Mouse (Mus musculus) heart, adult 8-10 months (tissue): ENCODE measurements around the gene Zfp800. TPM values are rescaled to one million over a fixed set of nuclear protein-coding genes. Genes with fewer than 3 reads are reported as not detected.
A peak's percentile ranks its signal among the peaks of the same experiment; 100 is the strongest.

Experiments
- DNase-seq: peaks from one replicate; pipeline ENCODE4 v3.0.0; 2022; ENCODE audit warnings: low spot score
- total RNA-seq, 4 experiments: library from RNA; stranded (reverse); gene quantifications; 2 replicates each; pipeline ENCODE4 v1.2.4; 2022

Gene Zfp800
- total RNA-seq, 4 experiments from 2014 or later, result 7.7 to 11.9 (median 8.3) TPM

DNA sequence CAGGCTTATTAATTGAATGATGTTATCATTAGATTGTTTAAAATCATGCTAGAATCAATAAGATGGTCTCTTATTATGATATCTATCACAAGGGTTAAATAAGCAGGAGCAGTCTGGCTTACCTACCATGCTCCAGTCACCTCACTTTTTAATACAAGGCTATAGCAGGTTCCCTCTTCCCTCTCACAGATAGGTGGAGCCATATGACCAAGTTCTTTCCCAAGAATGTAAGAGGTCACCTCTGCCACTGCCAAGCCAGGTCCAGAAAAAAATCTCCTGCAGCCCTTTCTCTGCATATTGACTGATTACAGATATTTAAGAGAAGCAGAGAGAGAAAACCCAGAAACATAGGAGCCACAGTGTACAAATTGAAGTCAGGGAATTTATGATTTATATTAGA lies 88.1 kb downstream of the Zfp800 start:
- peak; percentile 9 for DNase-seq

DNA sequence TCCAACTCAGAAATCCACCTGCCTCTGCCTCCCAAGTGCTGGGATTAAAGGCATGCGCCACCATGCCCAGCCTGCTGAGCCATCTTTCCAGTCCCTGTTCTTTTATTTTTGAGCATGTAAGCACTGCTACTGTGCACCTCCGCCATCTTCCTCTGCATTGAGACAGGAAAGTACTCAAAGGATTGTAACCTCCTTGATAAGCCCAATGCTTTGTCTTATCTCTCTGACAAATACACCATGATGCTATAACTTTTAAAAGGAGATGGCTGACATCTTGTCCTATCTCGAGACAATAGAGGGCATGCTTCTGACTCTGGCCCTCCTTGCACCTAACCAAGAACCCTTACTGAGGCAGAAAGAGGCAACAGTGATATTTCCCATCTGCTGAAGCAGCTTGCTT lies 88.9 kb downstream of the Zfp800 start:
- no peak for DNase-seq

DNA sequence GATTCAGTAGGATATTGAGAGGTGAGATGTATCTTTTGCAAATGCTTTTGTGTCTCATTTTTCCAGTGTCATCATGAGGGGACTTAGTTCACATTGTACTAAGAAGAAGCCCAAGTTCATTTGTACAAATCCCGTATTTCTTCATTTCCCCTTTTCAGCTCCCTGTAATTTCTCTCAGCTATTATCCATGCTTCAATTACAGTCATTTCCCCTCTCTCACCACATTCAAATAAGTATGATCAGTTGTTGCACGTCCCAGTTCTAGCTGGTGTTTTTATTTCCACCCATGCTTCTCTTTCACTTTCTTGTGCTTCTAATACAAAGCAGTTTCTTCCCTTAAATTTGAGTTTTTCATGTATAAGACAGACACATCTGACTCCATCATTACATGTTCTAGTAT lies 91.1 kb downstream of the Zfp800 start:
- no peak for DNase-seq

- no peak for DNase-seq
These were observed 101.5 kb downstream of the Zfp800 start for GRCm38 (mm10) chr6:28296306-28296705.

DNA sequence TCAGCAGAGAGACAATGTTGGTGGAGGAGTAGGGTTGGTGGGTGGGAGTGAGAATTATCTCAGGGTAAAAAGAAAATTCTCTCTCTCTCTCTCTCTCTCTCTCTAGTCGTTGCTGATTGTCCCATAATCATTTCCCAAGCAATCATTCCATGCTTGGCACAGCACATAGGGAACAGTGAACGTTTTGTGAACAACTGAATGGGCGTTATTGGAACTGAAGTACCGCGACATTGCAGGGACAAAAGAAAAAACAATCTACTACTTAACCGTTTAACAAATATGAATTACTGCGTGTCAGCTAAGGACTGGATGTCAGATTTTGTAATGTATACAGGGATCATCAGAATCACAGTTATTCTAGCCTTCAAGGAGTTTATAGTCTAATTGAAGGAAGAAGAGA lies 102.2 kb downstream of the Zfp800 start:
- DNase-seq, result no peak

DNA sequence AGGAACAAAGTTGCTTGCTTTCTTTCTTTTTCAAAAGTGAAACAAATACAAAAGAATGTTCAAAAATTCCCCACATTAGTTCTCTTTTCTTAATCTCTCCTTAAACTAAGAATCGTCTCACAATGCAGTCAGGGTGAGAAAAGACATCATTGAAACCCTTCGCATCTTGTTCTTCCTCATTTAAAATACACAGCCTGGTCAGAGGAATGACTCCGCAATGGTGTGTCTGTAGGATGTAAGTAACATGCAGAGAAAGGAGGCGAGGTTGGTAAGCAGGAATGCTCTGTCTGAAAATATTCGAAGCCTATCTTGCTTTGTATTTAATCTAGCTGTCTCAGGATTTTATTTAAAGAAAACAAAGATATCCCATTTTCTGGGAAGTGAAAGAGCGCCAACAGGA lies 105.0 kb downstream of the Zfp800 start:
- no peak for DNase-seq

DNA sequence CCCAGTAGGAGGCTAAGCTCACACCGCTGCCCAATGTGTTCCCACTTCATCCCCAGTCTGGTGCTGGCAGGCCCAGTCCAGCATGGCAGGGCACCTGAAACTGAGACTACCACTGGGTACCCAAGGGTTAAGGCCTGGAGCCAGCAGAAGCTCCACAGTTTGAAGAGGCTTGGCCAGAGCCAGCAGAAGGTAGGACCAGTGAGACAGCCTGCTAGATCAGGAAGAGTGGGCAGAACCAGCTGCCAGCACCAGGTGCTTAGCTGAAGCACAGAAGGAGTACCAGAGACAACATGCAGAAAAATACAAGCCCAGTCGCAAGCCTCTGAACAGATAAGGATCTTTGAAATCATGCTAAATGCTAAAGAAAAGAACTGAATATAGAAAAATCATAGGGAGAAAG lies 117.9 kb downstream of the Zfp800 start:
- no peak for DNase-seq

DNA sequence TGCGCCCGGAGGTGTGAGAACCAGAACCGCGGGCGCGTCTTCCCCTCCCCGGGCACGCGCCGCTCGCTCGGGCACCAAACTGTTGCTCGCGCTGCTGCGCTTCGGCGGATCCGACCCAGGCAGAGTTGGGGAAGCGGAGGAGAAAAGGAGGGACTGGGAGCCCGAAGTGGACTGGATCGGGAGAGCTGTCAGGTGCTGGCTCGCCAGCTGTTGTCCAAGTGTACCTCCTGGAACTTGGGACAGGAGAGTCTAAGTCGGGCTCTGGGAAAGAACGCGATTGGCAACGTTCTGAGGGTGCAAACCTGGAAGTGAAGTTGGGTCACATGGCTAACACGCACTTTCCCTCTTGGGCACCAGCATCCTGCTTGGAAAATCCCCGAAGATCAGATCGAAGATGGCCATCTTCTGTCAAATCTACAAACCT lies 135.6 kb downstream of the Zfp800 start:
- DNase-seq, result peak; percentile 41

DNA sequence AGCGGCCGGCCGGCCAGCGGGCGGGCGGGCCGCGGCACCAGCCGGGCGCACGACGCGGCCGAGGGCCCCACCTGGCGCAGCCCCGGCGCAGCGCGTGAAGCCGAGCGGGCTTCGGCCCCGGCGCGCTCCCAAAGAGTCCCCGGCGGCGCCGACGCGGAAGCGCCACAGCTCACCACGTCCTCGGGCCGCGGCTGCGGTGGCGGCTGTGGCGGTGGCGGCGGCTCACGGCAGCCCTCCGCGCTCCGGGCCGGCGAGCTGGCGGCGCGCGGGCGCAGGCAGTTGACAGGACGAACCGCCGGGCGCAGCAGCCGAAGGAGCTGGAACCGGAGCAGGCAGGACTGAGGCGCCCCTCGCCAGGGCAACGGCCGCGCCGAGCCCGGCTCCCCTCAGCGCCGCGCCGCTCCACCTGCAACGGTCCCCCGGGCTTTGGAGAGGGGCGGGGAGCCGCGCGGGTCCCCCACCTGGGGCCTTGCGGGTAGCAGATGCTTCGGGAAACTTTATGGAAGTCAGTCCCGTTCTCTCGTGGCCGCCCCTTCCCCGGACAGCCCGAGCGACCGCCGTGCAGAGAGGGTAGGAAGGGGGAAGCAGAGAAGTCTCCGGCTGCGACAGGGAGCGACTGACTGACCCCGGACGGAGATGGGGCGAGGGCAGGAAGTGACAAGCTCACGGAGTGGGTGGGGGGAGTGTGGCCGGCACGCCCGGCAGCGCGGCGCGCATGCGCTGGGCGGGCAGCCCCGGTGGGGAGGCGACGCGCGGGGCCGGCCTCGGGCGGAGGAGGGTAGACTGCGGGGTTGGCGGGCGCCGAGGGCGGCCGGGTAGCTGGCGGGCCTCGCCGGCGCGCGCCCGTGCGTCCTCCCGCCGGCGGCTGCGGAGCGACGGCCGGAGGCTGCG lies 136.3 kb downstream of the Zfp800 start:
- DNase-seq, result peak; percentile 91

- no peak for DNase-seq
These were observed 137.2 kb downstream of the Zfp800 start for GRCm38 (mm10) chr6:28260425-28261191.

DNA sequence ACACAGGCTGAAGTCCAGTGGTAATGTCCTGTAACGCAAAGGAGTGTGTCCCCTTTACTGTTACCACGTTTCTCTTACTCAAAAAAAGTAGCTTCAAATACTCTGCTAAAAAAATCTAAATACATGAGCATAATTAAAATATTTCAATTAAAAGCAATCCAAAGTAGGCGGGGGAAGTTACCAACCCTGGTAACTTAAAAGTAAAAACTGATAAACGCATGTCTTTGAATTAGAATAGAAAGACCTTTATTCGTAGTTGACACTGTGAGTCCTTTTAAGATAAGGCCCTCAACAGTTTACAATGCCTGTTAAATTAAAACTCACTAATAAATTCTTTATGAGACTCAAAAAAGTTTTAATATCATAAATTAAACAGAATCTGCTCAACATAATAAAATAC lies 138.1 kb downstream of the Zfp800 start:
- no peak for DNase-seq

- no peak for DNase-seq
These were observed 139.4 kb downstream of the Zfp800 start for GRCm38 (mm10) chr6:28258440-28258839.

GRCm38 (mm10) chr6:28257772-28258171 lies 140.0 kb downstream of the Zfp800 start:
- no peak for DNase-seq

DNA sequence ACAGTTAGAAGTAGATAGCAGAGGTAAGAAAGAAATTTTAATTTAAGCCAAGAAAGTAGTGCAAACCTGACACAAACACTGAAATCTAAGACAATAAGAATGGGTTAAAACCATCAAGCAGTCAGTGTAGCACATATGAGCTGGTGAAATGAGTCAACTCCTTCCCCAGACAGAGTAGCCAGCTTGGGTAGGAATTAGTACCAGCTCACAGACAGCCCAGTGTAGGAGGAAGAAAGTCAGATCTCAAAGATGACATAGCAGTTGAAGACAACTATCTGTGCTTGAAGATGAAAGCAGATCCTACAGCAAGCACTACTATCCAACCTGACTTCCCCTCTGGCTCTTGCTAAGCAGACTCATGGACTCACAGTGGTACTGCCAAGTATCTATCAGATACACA lies 145.0 kb downstream of the Zfp800 start:
- DNase-seq, result no peak

DNA sequence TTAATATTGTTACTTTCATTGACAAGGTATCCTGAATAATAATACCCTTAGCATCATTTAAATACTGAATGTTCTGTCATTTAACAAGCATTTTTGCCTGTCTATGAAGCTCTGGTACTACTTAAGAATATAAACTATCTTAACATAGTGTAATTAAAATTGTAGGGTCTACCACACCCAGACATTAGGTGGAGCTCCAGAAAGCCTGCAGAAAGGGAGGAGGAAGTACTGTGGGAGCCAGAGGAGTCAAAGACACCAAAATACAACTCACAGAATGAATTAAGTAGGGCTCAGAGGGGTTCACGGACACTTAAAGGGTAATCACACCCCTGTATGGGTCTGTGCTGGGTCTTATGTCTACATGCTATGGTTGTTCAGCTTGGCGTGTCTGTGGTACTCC lies 149.6 kb downstream of the Zfp800 start:
- no peak for DNase-seq

DNA sequence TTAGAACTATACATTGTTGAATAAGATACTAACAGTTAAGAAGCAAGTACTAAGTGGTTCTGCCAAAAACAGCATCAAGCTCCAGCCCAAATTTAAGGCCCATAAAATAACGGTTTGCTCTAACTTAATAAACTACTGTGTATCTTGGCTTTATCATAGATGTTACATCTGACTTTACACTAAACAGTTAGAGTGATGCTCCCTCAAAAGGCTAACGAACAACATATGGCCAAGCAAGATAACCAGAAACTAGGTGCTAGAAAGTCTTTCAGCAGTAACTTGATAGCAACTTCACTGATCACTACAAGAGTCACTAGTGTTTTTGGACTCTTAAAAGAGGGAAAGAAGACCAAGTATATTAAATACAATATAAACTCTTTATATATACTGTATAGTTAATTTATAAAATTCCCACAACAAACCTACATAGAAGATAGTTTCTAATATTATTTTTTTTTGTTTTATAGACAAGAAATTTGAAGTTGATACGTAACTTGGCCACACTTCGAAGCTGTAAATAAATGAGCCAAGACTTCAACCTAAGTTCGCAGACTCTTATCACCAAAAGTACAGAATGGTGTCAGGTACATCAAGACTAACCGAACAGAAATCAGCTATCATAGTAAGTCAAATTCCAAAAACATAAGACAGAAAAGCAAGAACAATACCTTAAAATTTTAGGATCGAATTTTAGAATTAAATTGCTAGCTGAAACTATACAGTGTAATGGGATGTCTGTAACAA lies 165.0 kb downstream of the Zfp800 start:
- no peak for DNase-seq

- no peak for DNase-seq
These were observed 169.7 kb downstream of the Zfp800 start for GRCm38 (mm10) chr6:28228085-28228484.

GRCm38 (mm10) chr6:28221017-28221416 lies 176.8 kb downstream of the Zfp800 start:
- DNase-seq, result no peak

- DNase-seq, result no peak
These were observed 179.4 kb downstream of the Zfp800 start for GRCm38 (mm10) chr6:28218386-28218785.

DNA sequence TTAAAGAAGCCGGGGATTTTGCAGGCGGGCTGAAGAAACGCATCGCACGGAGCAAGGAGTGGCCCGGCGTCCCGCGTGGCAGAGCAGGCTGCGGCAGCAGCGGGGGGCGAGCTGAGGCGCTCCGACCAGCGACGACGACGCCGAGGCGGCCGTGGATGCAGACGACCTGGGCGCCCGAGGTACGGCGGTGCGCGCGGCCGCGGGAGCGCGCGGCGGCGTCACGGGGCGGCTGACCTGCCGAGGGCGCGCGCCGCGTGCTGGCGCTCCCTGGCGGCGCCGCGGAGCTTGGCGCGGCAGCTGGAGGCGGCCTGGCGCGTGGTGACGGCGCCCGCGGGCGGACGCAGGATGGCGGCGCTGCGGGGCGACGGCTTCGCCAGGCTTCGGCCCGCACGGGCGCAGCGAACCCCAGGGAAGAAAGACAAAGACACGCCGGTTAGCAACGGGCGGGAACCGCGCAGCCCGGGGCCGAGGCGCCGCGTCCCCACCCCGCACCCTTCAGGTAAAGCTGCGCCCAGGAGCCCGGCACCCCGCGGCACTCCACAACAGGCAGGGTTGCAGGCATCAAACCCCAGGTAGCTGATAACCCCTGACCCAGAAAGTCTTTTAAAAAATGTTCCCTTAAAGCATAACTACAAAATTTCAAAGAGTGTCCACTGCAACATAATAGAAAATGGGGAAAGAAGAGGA lies 182.4 kb downstream of the Zfp800 start:
- peak; percentile 25 for DNase-seq

GRCm38 (mm10) chr6:28214658-28215267 lies 183.0 kb downstream of the Zfp800 start:
- no peak for DNase-seq
